Mouse (Mus musculus): ENCODE measurements at regions not wholly inside any gene's neighbourhood (a gene's known extent, or its start where the extent isn't known, plus 50 kb on each side); places are given as distances from the start of the nearest gene placed in this dataset.

DNA sequence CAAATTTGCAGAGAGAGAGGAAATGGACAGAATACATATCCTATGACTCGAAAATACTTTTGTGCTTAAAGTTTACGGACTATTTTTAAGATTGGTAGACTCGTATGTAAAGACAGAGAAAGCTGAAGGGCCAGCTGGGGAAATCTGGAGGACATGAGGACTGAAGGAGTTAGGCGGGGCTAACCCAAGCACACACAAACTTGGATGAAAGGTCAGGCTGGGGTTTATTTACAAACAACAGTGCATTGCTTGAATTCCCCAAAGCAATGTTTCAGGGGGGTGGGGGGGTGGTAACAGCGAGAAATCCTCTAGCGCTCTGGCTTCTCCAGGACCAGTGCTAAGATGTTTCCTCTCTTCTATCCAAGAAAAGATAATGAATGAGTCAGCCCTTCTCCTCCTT, 68.3 kb downstream of the Ptger2 start:
- no peak for DNase-seq (ENCODE audit: low read depth)
- TF ChIP-seq CTCF (IDR thresholded peaks at IDR 0.05; ENCODE audit: borderline replicate concordance, extremely low read depth, insufficient read depth, insufficient read length) = no peak

GRCm38 (mm10) chr14:45061681-45062080, 73.7 kb downstream of the Ptger2 start:
- no peak for DNase-seq (ENCODE audit: low read depth)
- no peak for TF ChIP-seq POLR2A (IDR thresholded peaks at IDR 0.05; ENCODE audit: borderline replicate concordance, extremely low read depth, insufficient read depth, insufficient read length, poor library complexity, severe bottlenecking)
- TF ChIP-seq CTCF (IDR thresholded peaks at IDR 0.05; ENCODE audit: borderline replicate concordance, extremely low read depth, insufficient read depth, insufficient read length) = no peak

- TF ChIP-seq CTCF (IDR thresholded peaks at IDR 0.05; ENCODE audit: borderline replicate concordance, extremely low read depth, insufficient read depth, insufficient read length) (no peak), POLR2A (IDR thresholded peaks at IDR 0.05; ENCODE audit: borderline replicate concordance, extremely low read depth, insufficient read depth, insufficient read length, poor library complexity, severe bottlenecking) (no peak)
- no peak for DNase-seq (ENCODE audit: low read depth)
These were observed 76.5 kb downstream of the Ptger2 start for GRCm38 (mm10) chr14:45064498-45064897.

DNA sequence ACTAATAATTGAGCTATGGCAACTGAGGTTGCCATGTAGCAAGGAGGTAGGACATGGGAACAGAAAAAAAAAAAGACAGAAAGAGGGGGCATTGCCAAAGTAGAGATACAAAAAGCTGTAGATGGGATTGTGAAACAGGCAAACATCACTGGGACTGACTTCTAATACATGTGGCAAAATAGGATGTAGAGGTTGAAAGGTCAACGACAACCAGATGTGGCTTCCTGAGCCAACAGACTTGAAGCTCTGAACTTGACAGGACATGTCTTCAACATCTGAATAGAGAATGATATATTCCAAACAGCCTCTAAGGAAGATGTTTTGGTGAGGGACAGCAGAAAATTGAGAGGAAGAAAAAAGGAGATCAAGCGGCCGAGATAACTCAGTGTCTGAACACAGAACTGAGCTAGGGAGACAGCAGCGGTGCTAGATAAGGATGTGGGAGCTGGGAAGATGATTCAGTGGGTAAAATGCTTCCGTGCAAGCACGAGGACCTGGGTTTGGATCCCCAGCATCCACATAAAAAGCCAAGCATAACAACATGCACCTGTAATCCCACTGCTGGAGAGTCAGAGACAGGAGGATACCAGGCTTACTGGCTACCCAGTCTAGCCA, 81.7 kb downstream of the Ptger2 start:
- DNase-seq (ENCODE audit: low read depth) = peak; percentile 1
- no peak for TF ChIP-seq POLR2A (IDR thresholded peaks at IDR 0.05; ENCODE audit: borderline replicate concordance, extremely low read depth, insufficient read depth, insufficient read length, poor library complexity, severe bottlenecking)
- TF ChIP-seq CTCF (IDR thresholded peaks at IDR 0.05; ENCODE audit: borderline replicate concordance, extremely low read depth, insufficient read depth, insufficient read length) = no peak

DNA sequence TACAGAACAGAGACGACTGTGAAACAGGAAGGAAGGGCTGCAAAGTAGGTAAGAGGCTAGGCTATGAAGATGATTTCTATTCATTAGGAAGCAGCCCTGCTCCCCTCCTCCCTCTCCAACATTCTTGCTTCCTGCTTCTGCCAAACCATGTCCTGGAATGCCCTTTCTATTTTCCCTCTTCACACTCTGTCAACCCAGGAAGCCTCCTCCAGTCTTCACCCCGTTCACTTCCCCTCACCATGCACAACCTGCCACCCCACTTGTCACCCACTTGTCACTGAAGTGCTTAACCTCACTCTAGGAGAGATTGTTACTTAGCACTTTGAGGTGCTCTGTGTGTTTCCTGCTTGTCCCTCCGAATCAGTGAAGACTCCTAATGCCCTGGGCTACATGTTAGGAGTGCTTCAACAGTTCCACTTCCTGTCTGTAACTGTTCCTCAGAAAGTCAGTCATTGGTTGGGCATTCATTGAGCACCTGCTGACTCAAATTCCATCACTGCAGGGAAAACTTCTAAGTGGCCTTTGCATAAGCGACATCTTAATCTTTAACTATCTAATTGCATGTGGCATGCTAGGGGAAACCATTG, 87.0 kb downstream of the Ptger2 start:
- DNase-seq (ENCODE audit: low read depth) = no peak
- TF ChIP-seq CTCF (IDR thresholded peaks at IDR 0.05; ENCODE audit: borderline replicate concordance, extremely low read depth, insufficient read depth, insufficient read length) (no peak), POLR2A (IDR thresholded peaks at IDR 0.05; ENCODE audit: borderline replicate concordance, extremely low read depth, insufficient read depth, insufficient read length, poor library complexity, severe bottlenecking) (no peak)

- DNase-seq (ENCODE audit: low read depth) = no peak
- TF ChIP-seq CTCF (IDR thresholded peaks at IDR 0.05; ENCODE audit: borderline replicate concordance, extremely low read depth, insufficient read depth, insufficient read length) = no peak
- TF ChIP-seq POLR2A (IDR thresholded peaks at IDR 0.05; ENCODE audit: borderline replicate concordance, extremely low read depth, insufficient read depth, insufficient read length, poor library complexity, severe bottlenecking) = no peak
These were observed 89.2 kb downstream of the Ptger2 start for GRCm38 (mm10) chr14:45077216-45077615.

DNA sequence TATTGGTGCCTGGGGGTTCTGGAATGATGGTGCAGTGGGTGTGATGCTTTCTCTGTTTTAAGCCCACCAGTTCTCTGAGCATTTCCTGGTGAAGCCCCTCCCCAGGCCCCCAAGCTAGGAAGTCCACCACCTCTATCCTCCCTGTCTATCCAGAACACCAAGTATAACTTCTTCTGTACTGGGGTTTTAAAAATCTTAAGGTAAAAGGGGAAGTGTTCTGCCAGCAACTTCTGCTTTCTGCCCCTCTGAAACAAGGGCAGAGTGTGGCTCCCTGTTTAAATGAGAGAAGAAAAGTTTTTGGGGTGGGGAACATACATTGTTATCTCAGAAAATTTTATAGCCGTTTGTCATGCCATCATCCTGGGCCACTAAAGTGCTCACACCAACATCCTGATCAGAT, 91.8 kb downstream of the Ptger2 start:
- DNase-seq (ENCODE audit: low read depth) = no peak
- no peak for TF ChIP-seq POLR2A (IDR thresholded peaks at IDR 0.05; ENCODE audit: borderline replicate concordance, extremely low read depth, insufficient read depth, insufficient read length, poor library complexity, severe bottlenecking)
- no peak for TF ChIP-seq CTCF (IDR thresholded peaks at IDR 0.05; ENCODE audit: borderline replicate concordance, extremely low read depth, insufficient read depth, insufficient read length)

GRCm38 (mm10) chr14:45080231-45080630, 92.2 kb downstream of the Ptger2 start:
- no peak for TF ChIP-seq CTCF (IDR thresholded peaks at IDR 0.05; ENCODE audit: borderline replicate concordance, extremely low read depth, insufficient read depth, insufficient read length)
- TF ChIP-seq POLR2A (IDR thresholded peaks at IDR 0.05; ENCODE audit: borderline replicate concordance, extremely low read depth, insufficient read depth, insufficient read length, poor library complexity, severe bottlenecking) = no peak
- DNase-seq (ENCODE audit: low read depth) = no peak

DNA sequence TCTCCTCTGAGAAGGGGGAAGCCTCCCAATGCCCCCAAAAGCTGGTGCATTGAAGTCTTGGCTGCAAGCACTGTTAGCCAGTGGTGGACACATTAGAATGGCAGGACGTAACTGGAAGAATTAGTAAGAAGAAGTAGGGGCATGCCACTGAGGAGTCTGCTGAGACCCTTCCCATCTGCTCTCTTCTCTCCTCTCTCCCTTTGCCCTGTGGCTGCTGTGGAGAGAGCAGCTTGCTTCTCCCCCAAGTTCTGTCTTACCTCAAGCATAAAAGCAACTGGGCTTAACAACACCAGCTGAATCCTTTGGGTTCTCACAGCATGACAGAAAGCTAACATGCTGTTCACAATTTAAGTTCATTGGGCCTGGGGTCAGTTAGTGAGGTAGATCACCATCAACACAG, 95.1 kb downstream of the Ptger2 start:
- peak; percentile 1 for DNase-seq (ENCODE audit: low read depth)
- no peak for TF ChIP-seq CTCF (IDR thresholded peaks at IDR 0.05; ENCODE audit: borderline replicate concordance, extremely low read depth, insufficient read depth, insufficient read length)
- no peak for TF ChIP-seq POLR2A (IDR thresholded peaks at IDR 0.05; ENCODE audit: borderline replicate concordance, extremely low read depth, insufficient read depth, insufficient read length, poor library complexity, severe bottlenecking)

Measured in brain, embryonic 14.5 days (tissue).